Mouse (Mus musculus) CH12F3 (cell line): Measurements from ENCODE around the gene Mboat1.

Source experiments
- in situ Hi-C: fragments of 300-500 bp; cut with MboI; formaldehyde crosslinking; loops from 2 replicates; pipeline ENCODE4 v1.14.3; 2020; ENCODE audit warnings: low sequenced_read_pairs

Mboat1 gene

DNA sequence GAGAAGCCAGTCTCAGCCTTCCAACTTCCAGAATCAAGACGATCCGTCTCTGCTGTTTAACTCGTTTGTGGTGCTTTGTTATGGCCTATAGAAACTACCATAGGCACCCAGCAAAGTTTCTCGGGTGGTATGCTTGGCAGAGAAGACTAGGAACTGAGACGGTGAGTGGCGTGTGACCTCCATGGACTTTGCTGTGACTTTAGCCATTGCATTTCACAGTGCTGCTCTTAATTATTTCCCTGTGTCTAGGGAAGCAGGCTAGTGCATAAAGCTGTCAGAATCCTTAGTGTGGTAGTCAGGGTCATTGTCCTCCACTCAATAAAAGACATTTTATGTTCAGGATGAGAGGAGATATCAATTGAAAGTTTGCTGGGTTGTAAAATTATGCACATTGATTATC lies 49.3 kb downstream of the Mboat1 start:
- in situ Hi-C loops = no loop called here

DNA sequence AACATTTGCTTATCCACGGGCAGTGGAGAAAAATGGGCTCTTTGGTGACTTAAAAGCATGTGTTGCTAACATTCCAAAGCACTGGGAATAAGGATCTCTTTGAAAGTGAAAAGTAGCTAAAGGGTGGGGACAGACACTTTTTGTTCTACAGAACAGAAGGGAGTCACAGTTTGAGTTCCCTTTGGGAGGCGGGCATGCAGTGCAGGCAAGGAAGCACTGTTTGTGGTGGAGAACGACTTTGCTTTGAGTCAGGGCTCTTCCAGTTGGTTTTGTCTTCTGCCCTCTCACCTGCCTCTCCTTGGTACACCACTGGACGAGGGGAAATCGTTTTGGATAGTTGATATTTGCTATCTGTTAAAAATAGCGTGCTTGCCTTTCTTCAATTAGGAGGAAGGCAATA lies 49.7 kb downstream of the Mboat1 start:
- in situ Hi-C loops = no loop called here

DNA sequence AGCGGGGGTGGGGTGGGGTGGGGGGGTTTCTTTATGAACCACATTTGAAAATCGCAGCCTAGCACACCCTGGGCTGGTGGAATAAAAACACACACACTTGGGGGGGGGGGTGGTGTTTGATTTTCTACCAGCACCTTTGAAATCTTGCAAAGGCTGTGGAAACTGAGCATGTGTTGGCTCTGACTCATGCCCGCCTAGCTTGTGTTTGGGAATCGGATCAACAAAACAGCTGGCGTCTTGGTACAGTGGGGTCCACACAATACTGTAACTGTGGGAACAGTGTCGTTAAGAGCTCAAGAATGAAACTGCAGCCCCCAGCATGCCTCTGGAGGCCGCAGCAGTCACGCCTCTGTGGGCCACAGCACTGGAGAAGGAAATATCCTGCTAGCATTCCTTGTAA lies 50.2 kb downstream of the Mboat1 start:
- in situ Hi-C loops = no loop called here

DNA sequence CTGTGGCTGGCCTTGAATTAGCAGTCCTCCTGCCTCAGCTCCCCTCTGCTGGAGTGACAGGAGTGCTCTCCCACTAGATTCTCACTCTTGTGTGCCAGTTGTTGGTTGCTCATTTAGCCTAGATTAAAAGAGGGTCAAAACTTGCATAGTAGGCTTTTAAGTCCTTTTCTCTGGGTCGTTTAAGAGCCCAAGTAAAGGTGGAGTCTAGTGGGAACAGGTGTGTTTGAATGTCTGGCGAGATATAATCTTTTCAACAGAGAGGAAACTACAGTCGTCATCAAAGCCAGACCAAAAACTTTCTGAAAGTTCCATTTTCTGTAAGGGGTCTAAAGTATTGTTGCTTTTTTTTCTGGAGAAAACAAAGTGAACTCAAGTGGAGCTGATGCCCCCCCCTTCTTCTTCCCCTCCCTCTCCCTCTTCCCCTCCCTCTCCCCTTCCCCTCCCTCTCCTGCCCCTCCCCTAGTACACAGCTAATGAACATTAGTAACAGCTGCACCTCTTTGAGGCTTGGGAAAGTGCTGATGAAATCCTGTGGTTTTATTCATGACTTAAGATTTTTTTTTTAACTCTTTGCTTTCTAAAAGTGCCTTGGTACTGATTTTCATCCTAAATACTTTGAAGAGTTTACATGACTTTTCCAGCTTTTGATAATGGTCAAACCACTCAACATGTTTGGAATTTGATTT lies 55.9 kb downstream of the Mboat1 start:
- in situ Hi-C loops = no loop called here

DNA sequence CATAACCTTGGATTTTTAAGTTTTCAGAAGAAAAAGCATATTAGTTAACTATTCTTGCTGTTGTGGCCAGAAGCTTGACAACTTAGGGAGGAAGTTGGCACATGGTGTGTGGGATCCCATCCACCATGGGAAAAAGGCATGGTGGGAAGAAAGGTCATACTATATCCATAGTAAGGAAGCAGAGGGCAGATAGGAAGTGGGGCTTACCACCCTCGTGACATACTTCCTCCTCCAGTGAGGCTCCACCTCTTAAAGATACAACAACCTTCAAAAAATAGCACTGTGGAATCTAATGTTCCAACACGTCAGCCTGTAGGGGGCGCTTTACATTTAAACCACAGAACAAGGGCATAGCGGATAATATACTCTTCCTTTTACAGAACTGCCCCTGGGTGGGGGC lies 57.1 kb downstream of the Mboat1 start:
- in situ Hi-C loops = no loop called here

DNA sequence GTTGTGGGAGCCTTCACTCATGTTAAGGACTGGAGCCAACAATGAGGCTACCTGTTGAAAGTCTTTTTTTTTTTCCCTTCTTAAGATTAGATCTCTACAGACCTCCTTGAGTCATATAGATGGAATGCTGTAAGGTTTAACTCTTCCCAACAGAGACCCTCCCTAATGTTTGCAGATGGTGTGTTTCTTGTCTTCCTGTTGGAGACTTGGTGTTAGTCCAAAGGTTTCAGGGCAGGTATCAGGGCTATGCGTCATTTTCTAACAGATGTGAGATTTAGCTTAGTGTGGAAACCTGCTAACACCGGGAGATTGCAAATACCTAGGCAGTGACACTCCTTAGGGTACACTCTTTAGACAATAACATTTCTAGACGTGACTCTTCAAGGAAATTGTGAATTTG lies 58.5 kb downstream of the Mboat1 start:
- in situ Hi-C loops = no loop called here

DNA sequence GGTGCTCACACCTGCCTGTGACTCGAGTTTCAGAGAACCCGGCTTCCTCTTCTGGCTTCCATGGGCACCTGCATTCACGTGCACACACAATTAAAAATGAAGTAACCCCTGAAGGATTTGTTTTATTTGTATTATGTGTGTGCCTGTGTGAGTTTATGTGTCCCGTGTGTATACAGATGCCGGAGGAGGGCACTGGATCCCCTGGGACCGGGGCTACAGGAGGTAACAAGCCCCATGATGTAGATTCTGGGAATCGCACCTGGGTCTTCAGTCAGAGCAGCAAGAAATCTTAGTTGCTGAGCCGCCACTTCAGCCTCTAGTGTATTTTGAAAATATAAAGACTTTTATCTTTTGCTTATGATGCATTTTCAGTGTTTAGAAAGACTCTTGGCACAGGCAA lies 60.4 kb downstream of the Mboat1 start:
- in situ Hi-C loops = no loop called here

DNA sequence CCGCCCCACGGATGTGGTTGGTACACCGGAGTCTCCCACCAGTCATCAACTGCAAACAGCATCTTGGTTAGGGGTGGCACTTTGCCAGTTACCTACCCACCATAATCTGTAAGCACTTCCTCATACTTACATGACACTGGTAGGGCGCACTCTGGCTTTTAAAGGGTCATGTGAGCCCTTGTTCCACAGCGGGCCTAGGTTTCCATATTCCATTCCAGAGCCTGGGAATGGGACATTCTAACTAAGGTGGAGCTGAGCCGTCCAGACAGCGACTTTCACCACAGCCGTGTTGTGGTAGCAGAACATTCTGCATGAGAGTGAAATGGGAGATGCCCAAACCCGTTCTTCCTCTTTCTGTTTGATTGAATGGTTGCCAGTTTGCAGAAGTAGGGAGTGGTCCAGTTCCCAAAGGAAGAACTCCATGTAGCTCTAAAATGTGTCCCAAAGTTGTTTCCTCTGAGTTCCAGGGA lies 61.8 kb downstream of the Mboat1 start:
- in situ Hi-C loops = no loop called here

DNA sequence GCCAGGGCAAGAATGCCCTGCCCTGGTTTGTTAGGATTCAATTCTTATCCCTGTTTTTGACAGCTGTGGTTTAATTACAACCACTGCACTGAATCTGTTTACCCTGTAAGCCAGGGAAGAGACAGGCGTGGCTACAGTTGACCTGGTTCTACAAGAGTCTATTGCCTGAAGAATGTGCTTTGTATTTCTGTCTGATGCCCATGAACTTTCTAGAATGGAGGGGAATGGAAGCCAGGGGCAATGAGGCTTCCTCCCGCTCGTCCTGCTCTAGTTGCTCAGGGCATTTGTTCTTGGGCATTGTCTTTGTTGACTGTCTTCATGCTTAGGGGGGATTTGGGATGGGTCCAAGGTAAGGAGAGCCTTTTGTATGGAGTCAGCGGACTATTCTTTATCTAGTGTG lies 63.5 kb downstream of the Mboat1 start:
- in situ Hi-C loops = no loop called here

DNA sequence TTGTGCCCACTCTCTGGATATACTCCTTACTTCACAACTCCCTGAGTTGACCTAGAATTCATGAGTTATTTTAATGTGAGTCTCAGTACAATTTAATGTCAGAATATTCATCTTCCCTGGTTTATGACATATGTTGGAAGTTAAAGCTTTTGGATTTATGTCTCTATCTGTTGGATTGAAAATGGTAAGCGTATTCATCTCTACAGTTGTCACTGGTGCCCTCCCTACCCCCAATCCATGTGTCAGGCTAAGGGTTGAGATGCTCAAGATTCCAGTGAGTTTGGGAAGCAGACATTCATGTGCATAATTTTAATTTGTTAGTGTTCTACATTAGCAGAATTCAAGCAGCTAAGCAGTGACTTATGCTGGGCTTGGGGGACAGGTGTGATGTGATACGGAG lies 64.4 kb downstream of the Mboat1 start:
- in situ Hi-C loops = no loop called here

DNA sequence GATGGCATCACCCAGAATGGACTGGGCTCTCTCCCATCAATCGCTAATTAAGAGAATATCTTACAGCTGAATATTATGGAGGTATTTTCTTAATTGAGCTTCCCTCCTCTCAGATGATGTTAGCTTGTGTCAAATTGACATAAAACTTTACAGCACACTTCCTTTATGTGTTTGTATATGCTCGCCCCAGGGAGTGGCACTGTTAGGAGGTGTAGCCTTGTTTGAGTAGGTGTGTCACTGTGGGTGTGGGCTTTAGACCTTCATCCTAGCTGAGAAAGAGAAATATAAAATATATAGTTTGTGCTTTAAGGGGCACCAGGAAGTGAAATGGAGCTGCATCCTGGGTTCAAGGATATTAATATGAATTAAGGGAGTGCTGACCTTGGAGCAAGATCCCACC lies 66.7 kb downstream of the Mboat1 start:
- in situ Hi-C loops = no loop called here

DNA sequence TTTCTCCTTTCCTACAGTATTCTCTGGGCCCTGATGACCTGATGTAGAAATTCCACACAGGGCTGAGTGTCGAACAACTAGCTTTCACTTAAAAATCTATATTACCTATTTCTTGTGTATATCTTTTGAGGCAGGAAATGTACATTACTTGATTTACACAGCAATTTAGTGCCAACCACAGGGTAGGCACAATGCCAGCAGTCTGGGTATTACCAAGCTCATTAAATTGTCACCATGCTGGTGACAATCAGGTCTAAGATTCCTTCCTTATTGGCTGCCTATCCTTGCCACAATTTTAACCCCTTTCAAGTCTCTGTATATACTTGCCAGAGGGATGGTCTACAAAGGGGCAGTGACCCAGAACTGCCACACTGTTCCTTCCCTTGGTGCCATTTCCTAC lies 71.9 kb downstream of the Mboat1 start:
- in situ Hi-C loops = no loop called here

DNA sequence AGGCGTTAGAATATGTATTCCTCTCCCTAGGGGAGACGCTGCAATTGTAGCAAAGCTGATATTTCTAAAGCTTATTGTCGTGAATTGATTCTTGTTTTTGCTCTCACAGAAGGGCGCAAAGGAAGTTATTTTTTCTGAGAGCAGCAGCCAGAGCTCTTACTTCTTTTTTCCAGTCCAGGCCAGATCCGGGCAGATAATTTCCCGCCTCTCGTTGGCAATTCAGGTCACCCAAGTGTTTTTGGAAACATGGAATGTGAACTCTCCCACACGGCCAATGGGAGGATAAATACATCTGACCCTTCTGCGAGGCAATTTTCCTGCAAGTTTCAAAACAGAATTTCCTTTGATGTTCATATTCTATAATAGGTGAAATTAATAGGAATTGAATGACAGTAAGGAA lies 77.0 kb downstream of the Mboat1 start:
- in situ Hi-C loops = no loop called here

DNA sequence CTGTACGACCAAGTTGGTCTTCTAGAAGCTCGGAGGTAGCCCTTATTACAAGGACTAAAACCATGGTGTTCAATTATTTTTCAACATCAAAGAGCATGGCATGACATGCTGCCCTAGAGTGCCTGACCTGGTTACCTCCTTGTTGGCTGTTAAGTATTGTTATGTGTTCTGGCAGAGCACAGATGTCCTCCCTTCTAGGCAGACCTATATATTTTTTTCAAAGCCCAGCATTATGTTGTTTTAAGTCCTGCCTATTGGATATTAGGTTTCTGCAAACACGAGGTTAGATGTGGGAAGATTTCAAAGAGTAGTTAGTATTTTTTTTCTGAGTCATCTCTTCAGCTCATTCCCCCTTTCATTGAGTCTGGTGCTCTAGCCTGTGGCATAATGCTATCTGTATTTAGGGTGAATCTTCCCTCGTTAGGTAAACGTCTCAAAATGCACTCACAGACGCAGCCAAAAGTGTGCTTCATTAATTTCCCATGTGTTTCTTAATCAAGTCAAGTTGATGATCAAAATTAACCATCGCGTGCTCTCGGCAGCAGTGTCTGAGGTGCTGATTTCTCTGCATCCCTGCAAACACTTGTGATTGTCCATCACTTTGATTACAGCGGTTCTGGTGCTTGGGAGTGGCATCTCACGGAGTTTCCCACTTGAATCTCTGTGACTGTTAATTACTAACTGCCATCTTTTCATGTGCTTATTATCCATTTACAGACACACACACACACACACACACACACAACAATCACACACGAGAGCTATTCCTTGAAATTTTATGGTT lies 81.5 kb downstream of the Mboat1 start:
- in situ Hi-C loops = no loop called here

DNA sequence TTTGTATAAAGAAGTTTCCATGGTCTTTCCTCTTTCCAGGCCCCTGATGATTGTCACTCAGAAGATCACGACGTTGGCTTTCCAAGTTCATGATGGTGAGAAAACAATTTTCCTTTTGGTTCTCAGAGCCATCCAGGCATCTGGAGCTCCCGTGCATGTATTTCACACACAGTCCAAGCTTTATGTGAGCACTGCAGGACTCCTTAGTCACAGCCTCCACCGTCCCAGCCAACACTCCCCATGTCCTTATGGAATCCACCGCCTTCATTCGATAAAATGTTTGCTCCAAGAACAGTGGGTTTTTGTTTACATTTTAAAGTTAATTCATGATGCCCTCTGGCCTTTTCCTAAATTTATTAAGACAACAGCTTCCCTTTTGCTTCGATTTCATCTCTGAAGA lies 83.3 kb downstream of the Mboat1 start:
- in situ Hi-C loops = no loop called here

DNA sequence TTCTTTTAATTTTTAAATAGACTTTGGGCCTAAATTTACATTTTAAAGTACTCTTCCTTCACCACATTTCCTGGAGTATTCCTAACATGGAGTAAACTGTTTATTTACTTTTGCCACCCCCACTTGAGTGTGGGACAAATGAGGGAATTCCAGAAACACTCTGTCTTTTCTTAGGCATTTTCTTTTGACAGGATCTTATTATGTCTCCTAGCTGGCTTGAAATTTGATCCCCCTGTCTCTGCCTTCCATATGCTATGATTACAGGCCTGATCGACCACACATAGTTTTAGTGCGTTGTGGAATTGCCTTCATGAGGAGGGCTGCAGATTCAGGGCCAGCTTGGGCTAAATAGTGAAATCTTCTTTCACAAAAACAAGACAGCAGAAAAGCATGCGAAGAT lies 85.0 kb downstream of the Mboat1 start:
- in situ Hi-C loops = no loop called here

DNA sequence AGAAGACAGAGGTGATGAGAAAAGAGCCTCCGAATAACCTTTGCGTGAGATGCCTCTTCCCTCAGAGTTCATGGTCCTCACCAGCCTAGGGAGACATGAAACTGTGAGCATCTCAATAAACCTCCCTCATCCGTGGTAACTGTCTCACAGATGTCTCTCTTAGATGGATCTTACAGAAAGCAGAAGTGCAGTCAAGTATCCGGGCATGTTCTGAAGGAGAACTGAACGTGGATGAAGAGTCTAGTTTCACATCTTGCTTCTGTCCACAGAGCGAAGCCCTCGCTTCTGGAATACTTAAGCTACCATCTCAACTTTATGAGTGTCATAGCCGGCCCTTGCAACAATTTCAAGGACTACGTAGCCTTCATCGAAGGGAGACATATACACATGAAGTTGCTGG lies 87.8 kb downstream of the Mboat1 start:
- in situ Hi-C loops = no loop called here

DNA sequence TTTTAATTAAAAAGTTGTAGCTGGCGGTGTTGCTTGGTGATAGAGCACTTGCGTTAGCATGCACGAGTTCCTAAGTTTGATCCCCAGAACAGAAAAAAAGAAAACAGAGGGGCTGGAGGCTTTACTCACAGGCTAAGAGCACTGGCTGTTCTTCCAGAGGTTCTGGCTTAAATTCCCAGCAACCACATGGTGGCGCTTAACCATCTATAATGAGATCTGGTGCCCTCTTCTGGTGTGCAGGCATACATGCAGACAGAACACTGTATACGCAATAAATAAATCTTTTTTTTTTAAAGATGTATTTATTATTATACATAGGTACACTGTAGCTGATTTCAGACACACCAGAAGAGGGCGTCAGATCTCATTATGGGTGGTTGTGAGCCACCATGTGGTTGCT lies 88.4 kb downstream of the Mboat1 start:
- in situ Hi-C loops = no loop called here

DNA sequence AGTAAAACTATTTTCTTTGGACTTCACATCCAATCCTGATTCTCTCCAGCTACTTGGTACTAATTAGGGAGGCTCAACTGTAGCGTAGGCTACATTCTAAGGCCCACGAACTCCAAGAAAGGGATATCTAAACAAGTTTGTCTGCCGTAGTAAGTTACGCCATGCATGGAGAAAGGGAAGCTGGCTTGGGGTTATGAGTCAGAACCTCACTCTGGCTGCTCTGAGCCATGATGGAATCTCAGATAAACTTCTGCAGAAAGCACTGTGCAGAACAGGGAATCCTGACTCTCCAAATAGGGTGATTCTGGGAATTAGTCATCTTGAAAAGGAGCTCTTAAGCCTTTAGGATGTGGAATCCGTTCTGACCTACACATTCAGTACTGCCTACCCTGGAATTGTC lies 92.5 kb downstream of the Mboat1 start:
- in situ Hi-C loops = no loop called here

DNA sequence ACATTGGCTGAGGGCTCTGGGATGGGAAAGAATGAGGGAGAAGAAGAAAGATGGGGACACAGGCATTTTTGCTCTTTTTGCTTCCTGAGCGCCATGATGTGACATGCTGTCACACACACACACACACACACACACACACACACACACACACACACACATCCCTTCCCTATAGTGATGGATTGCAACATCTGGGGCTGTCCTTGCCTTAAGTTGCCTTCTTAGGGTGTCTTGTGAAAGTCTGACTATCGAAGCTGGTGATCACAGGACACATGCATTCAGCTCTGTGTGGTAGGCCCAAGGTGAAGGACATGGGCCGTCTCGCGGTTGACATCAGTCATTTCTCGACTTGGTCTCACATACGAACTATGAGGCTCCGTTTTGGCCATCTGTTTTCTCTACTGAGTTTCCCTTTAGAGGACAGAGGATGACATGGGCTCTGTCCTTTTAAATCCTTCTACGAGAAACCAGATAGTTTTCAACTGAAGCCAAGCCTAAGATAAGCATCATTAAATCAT lies 93.4 kb downstream of the Mboat1 start:
- in situ Hi-C loops = no loop called here

DNA sequence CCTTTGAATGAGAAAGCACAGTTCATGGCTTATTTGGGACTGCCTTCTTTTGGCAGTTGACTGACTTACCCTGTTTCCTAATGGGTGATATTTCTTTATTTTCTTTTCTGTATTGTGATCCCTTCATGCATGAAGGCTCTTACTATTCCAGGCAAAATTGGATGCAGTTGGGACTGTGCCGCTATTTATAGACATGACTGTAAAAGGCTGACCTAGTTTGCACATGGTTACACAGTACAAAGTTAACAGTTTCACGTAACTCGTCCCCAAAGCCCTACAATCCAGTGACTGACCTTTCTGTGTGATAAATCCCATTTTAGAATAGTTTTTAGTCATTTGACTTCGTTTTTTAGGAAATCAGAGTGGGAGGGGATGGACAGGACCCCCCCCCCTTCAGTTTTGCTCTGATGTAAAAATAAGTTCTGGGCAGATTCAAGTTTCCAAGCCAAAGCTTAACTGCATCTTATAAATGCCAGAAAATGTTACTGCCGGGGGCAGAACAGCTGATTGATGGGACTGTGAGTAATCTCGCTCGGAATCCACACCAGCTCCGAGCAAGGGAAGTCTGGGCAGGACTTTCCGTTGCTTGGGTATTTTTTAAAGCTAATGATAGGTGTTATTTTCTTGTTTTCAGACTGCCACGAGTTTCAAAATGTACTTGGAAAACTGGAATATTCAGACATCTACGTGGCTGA lies 98.9 kb downstream of the Mboat1 start:
- in situ Hi-C loops = no loop called here

DNA sequence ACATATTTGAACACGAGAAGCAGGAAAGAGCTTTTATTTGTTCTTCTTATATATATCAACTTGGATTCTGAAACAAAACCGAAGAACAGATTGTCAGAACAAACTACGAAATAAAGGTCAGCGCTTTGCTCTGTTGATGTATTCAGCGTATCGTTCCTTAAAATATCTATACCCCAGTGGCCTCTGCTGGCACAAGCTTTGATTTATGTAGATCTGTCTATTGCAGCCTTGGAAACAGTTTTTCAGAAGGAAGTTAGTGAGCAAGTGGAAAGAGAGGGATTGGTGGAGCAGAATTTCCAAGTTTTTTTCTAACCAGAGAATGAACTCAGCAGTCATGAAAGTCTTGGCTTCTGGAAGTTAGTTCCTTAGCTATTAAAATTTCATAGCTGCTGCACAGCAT lies 103.1 kb downstream of the Mboat1 start:
- in situ Hi-C loops = no loop called here
